Mouse (Mus musculus) myocyte (in vitro differentiated cells): ENCODE measurements around the gene Hdgfl2. TPM values are rescaled to one million over a fixed set of nuclear protein-coding genes. Genes with fewer than 3 reads are reported as not detected.

Experiments used
- H3K27me3 ChIP-seq: one replicate; pipeline ENCODE4 v1.6.1; 2011; ENCODE audit not compliant: control insufficient read depth, insufficient read depth, insufficient read length
- H3K36me3 ChIP-seq: one replicate; pipeline ENCODE4 v1.6.1; 2011; ENCODE audit not compliant: control insufficient read depth, insufficient read depth
- H3K4me2 ChIP-seq: one replicate; pipeline ENCODE4 v1.6.1; 2011; ENCODE audit warnings: low read depth, control low read depth
- H3K4me3 ChIP-seq: one replicate; pipeline ENCODE4 v1.5.1; 2011; ENCODE audit warnings: mild to moderate bottlenecking, control low read depth, moderate library complexity
- H3K79me2 ChIP-seq: one replicate; pipeline ENCODE4 v1.6.1; 2011; ENCODE audit not compliant: control insufficient read depth, insufficient read depth
- H3ac ChIP-seq: one replicate; pipeline ENCODE4 v1.6.1; 2011; ENCODE audit not compliant: control insufficient read depth, insufficient read length
- CEBPB ChIP-seq: IDR thresholded peaks from 2 replicates; pipeline ENCODE4 v1.6.1; 2011; ENCODE audit warnings: mild to moderate bottlenecking, moderate library complexity; ENCODE audit not compliant: poor library complexity, insufficient read depth, severe bottlenecking
- E2F4 ChIP-seq: IDR thresholded peaks from one replicate; pipeline ENCODE4 v1.6.1; 2011; ENCODE audit warnings: mild to moderate bottlenecking, control low read depth, moderate library complexity; ENCODE audit not compliant: insufficient read depth
- MAX ChIP-seq: IDR thresholded peaks from one replicate; pipeline ENCODE4 v1.6.1; 2011; ENCODE audit warnings: low read depth, mild to moderate bottlenecking, control low read depth
- MYOD1 ChIP-seq, 3 experiments: IDR thresholded peaks; one replicate each; pipeline ENCODE4 v1.6.1; 2011; ENCODE audit warnings: control low read depth in 2 of 3, low read depth in 2 of 3, mild to moderate bottlenecking in 2 of 3, moderate library complexity in 1 of 3; ENCODE audit not compliant: insufficient read length in 2 of 3, control insufficient read depth in 1 of 3
- MYOG ChIP-seq, 3 experiments: IDR thresholded peaks; one replicate each; pipeline ENCODE4 v1.6.1; 2011; ENCODE audit warnings: control low read depth in 2 of 3, low read depth in 2 of 3, mild to moderate bottlenecking in 2 of 3; ENCODE audit not compliant: insufficient read length in 2 of 3, control insufficient read depth in 1 of 3, insufficient read depth in 1 of 3
- POLR2A ChIP-seq: IDR thresholded peaks from one replicate; pipeline ENCODE4 v1.6.1; 2011; ENCODE audit warnings: low read depth, mild to moderate bottlenecking, control low read depth, moderate library complexity; ENCODE audit not compliant: insufficient read length
- POLR2AphosphoS2 ChIP-seq: IDR thresholded peaks from one replicate; pipeline ENCODE4 v1.6.1; 2011; ENCODE audit warnings: low read depth, control low read depth; ENCODE audit not compliant: insufficient read length
- REST ChIP-seq: IDR thresholded peaks from one replicate; pipeline ENCODE4 v1.6.1; 2011; ENCODE audit warnings: mild to moderate bottlenecking, control low read depth, moderate library complexity; ENCODE audit not compliant: insufficient read depth, insufficient read length
- SRF ChIP-seq: IDR thresholded peaks from one replicate; pipeline ENCODE4 v1.6.1; 2011; ENCODE audit warnings: low read depth; ENCODE audit not compliant: control insufficient read depth, insufficient read length
- TCF12 ChIP-seq: IDR thresholded peaks from one replicate; pipeline ENCODE4 v1.6.1; 2011; ENCODE audit warnings: mild to moderate bottlenecking, control low read depth; ENCODE audit not compliant: poor library complexity, insufficient read depth, severe bottlenecking
- TCF3 ChIP-seq: IDR thresholded peaks from one replicate; pipeline ENCODE4 v1.6.1; 2011; ENCODE audit warnings: low read depth, control low read depth; ENCODE audit not compliant: insufficient read length
- USF1 ChIP-seq: IDR thresholded peaks from one replicate; pipeline ENCODE4 v1.6.1; 2011; ENCODE audit warnings: low read depth, mild to moderate bottlenecking, control low read depth, moderate library complexity
- polyA plus RNA-seq: library from polyadenylated mRNA; unstranded; fragments of >200 nt; fragmentation: generic; extraction: Trizol; gene quantifications from one replicate; pipeline ENCODE4 v1.2.1, GENCODE M21; 2012; ENCODE audit warnings: missing spikeins

The Hdgfl2 gene
- polyA plus RNA-seq, 1 experiment: 56.4 TPM

DNA sequence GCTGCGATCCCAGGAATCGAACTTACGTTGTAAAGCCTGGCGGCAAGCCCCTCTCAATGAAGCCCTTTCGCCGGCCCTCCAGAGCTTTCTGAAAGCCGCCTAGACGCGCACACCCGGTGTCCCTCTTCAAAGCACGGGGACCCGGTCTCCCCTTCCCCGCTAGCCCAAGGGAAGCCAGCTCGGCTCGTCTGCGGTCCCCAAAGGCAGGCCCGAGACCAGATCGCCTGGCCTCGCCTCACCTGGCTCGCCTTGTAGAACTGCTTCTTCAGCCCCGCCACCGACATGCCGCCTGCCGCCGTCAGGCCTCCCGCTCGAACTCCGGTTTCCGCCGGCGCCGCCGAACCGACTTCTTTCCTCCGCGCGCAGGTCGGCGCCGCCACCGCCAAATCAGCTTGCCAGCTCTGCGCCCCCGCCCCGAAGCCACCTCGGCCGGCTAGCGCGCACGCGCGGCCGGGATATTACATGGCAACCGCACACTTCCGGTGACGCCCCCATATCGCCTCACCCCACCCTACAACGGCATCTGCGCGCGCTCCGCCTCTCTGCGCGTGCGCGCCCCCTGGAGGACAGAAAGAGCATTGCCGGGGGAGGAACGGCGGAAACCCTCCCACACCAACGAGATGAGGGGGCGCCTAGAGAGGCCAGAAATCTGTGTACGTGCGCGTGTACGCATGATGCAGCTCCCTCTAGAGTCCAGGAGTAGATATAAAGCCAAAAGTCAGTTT, 43.1 kb upstream of the Hdgfl2 start, which contains the start of gene Sh3gl1:
Gene Sh3gl1 (minus strand): TSS at position 460 of the 725 bp plus-strand sequence.
- peak; percentile 37 for TF ChIP-seq MAX
- TF ChIP-seq SRF: peak; percentile 45
- peak; percentile 69 for TF ChIP-seq E2F4
- TF ChIP-seq CEBPB: no peak
- no peak for TF ChIP-seq USF1
- peak in 2 of 3 experiments; percentile 9 to 75 for TF ChIP-seq MYOD1 (IDR thresholded peaks at IDR 0.05; ENCODE audit: control insufficient read depth in 1 of 3, insufficient read length in 2 of 3, low read depth in 2 of 3)
- TF ChIP-seq POLR2A: peak; percentile 90
- peak; percentile 91 for TF ChIP-seq POLR2AphosphoS2
- no peak for TF ChIP-seq REST
- TF ChIP-seq TCF12: no peak
- TF ChIP-seq TCF3: no peak
- peak in 1 of 3 experiments; percentile 54 for TF ChIP-seq MYOG (IDR thresholded peaks at IDR 0.05; ENCODE audit: control insufficient read depth in 1 of 3, insufficient read depth in 1 of 3, insufficient read length in 2 of 3, low read depth in 2 of 3)
- peak within 1 kb of the TSS; percentile 80 for H3K4me3 ChIP-seq
- H3K4me2 ChIP-seq: peak within 1 kb of the TSS; percentile 91
- peak within 1 kb of the TSS; percentile 53 for H3ac ChIP-seq
- no peaks in the 10 kb centered on the region for H3K27me3 ChIP-seq
- peaks cover 58% of the 10 kb centered on the region for H3K79me2 ChIP-seq
- no peaks in the 10 kb centered on the region for H3K36me3 ChIP-seq

- no peaks in the 10 kb centered on the region for H3K27me3 ChIP-seq
- peak overlapping the region; percentile 80 for H3K4me3 ChIP-seq
- no peak for TF ChIP-seq TCF12
- no peak for TF ChIP-seq MYOD1 (IDR thresholded peaks at IDR 0.05; ENCODE audit: control insufficient read depth in 1 of 3, insufficient read length in 2 of 3, low read depth in 2 of 3)
- TF ChIP-seq MYOG (IDR thresholded peaks at IDR 0.05; ENCODE audit: control insufficient read depth in 1 of 3, insufficient read depth in 1 of 3, insufficient read length in 2 of 3, low read depth in 2 of 3): no peak
- TF ChIP-seq TCF3: no peak
- no peak for TF ChIP-seq POLR2AphosphoS2
- TF ChIP-seq USF1: no peak
- no peak for TF ChIP-seq MAX
- TF ChIP-seq POLR2A: no peak
- TF ChIP-seq CEBPB: no peak
- no peak for TF ChIP-seq SRF
- TF ChIP-seq E2F4: no peak
- peak overlapping the region; percentile 53 for H3ac ChIP-seq
- peak overlapping the region; percentile 63 for H3K4me2 ChIP-seq
- H3K79me2 ChIP-seq: peaks cover 59% of the 10 kb centered on the region
- H3K36me3 ChIP-seq: no peaks in the 10 kb centered on the region
Observed at GRCm38 (mm10) chr17:56036901-56037287, 42.5 kb upstream of the Hdgfl2 start.

- Histone ChIP-seq H3ac (no peak overlapping the region), H3K36me3 (no peaks in the 10 kb centered on the region), H3K4me2 (no peak overlapping the region), H3K27me3 (no peaks in the 10 kb centered on the region), H3K79me2 (peaks cover 55% of the 10 kb centered on the region), H3K4me3 (no peak overlapping the region)
- TF ChIP-seq MAX: no peak
- TF ChIP-seq TCF12: no peak
- TF ChIP-seq MYOD1 (IDR thresholded peaks at IDR 0.05; ENCODE audit: control insufficient read depth in 1 of 3, insufficient read length in 2 of 3, low read depth in 2 of 3): no peak
- no peak for TF ChIP-seq USF1
- TF ChIP-seq POLR2A: no peak
- TF ChIP-seq E2F4: no peak
- no peak for TF ChIP-seq REST
- TF ChIP-seq TCF3: no peak
Observed at GRCm38 (mm10) chr17:56038583-56039261, 40.7 kb upstream of the Hdgfl2 start.

DNA sequence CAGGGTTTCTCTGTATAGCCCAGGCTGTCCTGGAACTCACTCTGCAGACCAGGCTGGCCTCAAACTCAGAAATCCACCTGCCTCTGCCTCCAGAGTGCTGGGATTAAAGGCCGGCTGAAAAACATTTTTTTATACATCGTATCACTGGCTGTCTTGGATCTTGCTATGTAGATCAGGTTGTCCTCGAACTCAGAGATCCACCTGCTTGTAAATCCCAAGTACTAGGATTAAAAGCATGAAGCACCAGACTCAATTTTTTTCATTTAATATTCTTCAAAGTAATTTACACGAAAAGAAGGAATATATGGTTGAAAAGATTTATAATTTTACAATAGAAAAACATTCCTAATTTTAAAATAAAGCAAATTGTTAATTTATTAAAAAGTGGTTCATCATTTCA, 40.1 kb upstream of the Hdgfl2 start:
- Histone ChIP-seq H3K36me3 (no peaks in the 10 kb centered on the region), H3K4me2 (peak overlapping the region; percentile 75), H3K79me2 (peaks cover 55% of the 10 kb centered on the region), H3ac (no peak overlapping the region), H3K27me3 (no peaks in the 10 kb centered on the region), H3K4me3 (peak overlapping the region; percentile 57)
- TF ChIP-seq MYOD1 (IDR thresholded peaks at IDR 0.05; ENCODE audit: control insufficient read depth in 1 of 3, insufficient read length in 2 of 3, low read depth in 2 of 3) (no peak), TCF3 (no peak), REST (no peak), MYOG (IDR thresholded peaks at IDR 0.05; ENCODE audit: control insufficient read depth in 1 of 3, insufficient read depth in 1 of 3, insufficient read length in 2 of 3, low read depth in 2 of 3) (no peak), POLR2A (no peak), CEBPB (no peak), E2F4 (no peak), MAX (no peak)
